Mouse (Mus musculus) Muller cell, postnatal 12 days (primary cell): ENCODE measurements at regions not wholly inside any gene's neighbourhood (a gene's known extent, or its start where the extent isn't known, plus 50 kb on each side); places are given as distances from the start of the nearest gene placed in this dataset.

Experiments
- DNase-seq: peaks from one replicate; pipeline ENCODE4 v3.0.0-alpha.2; 2015; ENCODE audit errors: inconsistent ontology term

GRCm38 (mm10) chr1:71904376-71904948 is 251.5 kb upstream of the Fn1 start:
- no peak for DNase-seq

DNA sequence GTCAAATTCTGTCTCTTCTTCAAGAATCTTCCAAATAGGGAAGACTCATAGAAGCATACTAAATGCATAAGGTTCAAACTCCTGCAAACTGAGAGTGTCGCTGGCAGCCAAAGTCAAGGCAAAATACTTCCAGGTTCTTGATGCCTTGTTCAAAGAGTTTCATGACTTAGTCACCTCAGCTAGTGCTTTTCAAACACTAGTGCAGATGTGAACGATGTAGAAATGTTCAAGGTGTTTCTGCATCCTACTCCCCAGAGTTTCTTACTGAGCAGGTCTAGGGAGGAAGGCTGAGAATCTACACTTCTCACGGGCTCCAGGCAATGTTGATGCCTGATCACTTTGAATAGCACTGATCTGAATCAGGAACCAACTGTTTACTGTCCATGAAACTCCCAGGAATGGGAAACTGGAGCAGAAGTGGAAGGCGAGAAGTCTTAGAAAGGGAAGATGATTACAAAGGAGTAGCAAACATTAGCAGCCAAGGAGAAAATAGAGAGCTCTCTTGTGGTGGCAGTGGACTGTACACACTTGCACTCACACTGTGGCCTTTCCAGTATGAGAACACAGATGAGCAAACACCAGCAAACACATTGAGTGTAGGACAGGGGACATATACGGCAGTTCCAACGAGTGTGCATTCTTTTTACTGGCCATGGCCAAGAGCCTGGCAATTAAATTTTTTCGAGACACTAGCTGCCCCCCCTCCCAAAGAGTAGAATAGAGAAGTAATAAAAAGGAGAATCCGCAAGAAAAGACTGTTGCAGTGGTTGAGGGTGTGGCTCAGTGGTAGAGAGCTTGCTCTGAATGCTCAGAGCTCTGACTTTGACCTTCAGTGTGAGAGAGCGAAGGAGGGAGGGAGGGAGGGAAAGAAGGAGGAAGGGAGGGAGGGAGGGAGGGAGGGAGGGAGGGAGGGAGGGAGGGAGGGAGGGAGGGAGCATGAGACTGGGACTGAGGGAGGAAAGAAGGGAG is 247.4 kb upstream of the Fn1 start:
- DNase-seq, result no peak

GRCm38 (mm10) chr1:71899128-71899527 is 246.1 kb upstream of the Fn1 start:
- DNase-seq, result no peak

GRCm38 (mm10) chr1:71898198-71898597 is 245.2 kb upstream of the Fn1 start:
- DNase-seq, result peak; percentile 62

- DNase-seq, result peak; percentile 46
Measured at GRCm38 (mm10) chr1:71897464-71898051, 244.6 kb upstream of the Fn1 start.

DNA sequence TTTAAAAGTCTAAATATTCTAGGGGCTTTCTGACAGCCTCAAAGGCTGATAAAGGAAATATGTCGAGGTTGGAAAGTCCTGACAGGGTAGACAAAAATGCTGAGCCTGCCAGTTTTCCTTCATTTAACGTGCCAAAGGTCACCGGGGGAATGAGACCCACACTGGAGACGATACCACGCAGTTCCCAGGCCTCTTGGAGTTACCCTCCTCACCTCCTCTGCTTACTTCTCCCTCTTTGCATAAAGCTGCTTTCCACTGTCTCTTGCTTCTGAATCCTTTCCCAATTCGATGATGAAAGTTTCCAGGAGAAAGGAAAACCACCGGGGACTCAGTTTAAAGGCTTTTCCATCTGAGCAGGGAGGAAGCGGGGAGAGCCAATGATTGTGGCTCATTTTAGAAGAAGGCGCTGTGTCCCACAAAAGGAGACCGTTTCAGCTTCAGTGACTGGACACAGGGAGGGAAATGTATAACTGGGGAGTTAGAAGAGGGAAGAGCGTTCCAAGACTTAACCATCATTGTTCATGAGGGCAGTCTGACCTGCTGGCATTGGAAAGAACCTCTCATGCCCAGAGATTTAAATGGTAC is 243.2 kb upstream of the Fn1 start:
- DNase-seq, result peak; percentile 56

DNA sequence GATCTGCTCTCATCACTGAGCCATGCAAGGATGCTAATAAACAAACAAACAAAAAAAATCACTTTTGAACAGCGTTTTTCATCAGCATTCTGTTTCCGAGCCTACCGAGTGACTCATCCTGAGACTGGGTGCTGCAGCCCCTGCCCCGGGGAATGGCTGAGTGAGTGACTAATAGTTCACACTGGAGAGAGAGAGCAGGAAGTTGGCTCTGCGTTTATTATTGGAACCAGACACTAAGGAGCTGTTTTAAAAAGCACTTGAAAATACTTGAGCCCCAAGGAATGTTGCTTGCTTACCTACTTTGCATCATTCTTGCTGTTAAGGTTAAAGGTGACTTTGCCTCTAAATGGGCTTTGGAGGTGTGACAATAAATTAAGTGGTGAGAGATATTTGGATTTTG is 240.6 kb upstream of the Fn1 start:
- DNase-seq, result peak; percentile 90

- DNase-seq, result peak; percentile 81
Measured at GRCm38 (mm10) chr1:71887809-71888208, 234.8 kb upstream of the Fn1 start.

DNA sequence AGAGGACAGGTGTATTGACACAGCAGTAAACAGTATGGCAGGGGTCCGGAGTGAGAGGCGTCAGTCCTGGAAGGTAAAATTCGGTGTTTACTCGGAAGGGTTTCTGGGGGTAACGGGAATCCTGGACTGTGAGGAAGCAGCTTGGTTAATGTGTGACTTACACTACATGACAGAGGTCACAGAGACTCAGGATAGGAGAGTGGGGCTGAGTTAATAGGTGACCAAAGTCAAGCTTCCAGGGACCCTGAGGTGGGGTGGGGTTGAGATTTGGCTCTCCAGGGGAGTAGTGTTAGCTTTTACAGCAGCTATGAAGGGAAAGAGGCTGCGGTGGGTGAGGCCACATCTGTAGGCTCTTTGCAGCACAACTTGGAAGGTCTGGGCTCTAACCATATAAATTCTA is 233.9 kb upstream of the Fn1 start:
- no peak for DNase-seq

DNA sequence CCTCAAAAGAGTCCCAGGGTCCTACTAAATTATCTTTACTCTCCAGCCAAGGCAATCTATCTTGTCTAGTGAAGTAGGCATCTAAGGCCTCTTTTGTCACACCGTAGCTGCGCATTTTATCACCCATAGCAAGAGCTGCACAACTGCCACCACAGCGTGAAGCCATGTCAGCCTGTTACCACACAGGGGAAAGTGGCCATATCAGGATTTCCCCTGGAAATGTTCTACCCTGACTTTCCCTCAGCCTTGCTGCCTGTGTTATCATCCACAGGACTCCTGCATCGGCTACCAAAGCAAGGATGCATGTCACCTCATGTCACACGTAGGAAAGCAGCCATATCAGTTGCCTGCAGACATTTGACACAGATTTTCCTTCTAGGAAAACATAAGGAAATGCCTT is 233.2 kb upstream of the Fn1 start:
- DNase-seq, result no peak

GRCm38 (mm10) chr1:71881851-71882250 is 228.9 kb upstream of the Fn1 start:
- DNase-seq, result no peak

- DNase-seq, result peak; percentile 30
Measured at GRCm38 (mm10) chr1:71881191-71881590, 228.2 kb upstream of the Fn1 start.

GRCm38 (mm10) chr1:71880480-71880879 is 227.5 kb upstream of the Fn1 start:
- DNase-seq, result peak; percentile 89

GRCm38 (mm10) chr1:71876712-71877401 is 223.9 kb upstream of the Fn1 start:
- no peak for DNase-seq

- no peak for DNase-seq
Measured at GRCm38 (mm10) chr1:71874037-71874436, 221.0 kb upstream of the Fn1 start.

- DNase-seq, result no peak
Measured at GRCm38 (mm10) chr1:71865670-71866069, 212.7 kb upstream of the Fn1 start.

DNA sequence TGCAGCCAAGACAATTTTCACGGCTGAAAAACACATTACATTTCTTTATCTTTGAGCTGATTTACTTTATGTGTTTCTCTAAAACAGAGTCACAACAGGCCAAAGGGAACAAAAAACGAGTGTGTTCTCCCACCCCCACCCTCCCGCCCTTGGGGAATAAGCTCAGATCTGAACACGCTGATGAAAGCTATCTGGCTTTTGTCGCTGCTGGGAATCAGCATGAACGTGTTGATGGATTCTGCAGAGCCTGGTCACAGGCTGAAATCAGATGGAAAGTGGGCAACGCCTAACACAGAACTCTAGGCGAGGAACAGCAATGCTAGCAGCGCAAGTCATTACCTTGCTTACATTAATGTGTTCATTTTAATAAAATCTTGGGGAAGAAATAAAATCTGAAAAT is 211.7 kb upstream of the Fn1 start:
- no peak for DNase-seq

GRCm38 (mm10) chr1:71853212-71853611 is 200.2 kb upstream of the Fn1 start:
- no peak for DNase-seq

- DNase-seq, result no peak
Measured at GRCm38 (mm10) chr1:71851268-71851667, 198.3 kb upstream of the Fn1 start.

DNA sequence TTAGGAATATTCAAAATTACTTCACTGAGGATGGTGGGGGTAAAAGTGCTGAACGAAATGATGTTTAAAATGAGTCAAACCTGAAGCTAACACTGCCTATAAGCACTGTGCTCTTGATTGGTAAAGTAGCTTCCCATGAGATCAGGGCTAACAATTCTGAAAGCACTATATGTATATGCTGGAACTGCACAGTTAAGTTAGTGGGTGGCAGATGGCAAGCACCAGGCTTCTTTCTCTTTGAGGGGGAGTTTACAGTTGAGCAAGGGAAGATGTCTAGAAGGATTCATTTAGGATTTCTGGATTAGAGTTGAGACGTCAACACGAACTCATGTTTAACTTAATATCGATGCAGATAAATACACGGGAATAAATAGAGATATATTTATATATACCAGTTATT is 195.7 kb upstream of the Fn1 start:
- DNase-seq, result no peak

DNA sequence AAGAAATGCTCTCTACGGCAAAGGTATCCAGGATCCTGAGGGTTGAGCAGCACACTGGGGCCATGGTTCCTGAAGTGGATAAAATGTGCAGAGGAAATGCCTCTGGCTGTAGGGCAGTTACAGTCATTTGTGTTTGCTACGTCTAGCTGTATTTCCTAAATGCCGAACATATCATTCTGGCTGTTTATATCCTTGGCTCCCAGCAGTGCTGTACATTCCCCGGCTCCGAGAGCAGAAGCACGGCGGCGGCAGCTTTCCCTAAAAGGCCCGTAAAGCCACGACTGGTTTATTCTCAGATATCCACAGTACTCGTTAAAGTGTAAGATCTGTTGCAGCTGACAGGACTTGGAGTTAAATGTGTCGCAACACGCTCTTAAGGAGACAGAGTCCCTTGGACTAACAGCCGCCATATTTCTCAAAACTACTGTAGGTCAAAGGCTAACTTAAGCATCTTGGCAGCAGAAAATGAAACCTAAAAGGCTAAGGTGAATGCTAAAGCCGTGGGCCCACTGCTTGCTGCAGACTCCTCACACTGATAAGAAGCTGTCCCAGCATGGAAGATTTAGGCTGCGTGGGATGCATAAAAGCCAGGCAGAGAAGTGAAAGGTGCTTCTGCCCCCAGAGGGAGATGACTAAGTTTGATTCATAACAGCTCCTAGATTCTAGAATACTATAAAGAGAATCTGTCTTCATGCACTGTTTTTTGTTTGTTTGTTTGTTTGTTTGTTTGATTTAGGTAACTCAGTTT is 192.1 kb upstream of the Fn1 start:
- DNase-seq, result no peak
